Mouse (Mus musculus): ENCODE measurements around the gene Gm21891. TPM values are rescaled to one million over a fixed set of nuclear protein-coding genes. Genes with fewer than 3 reads are reported as not detected.
"Not testable (repeated sequence)": the region's sequence is repeated elsewhere in the genome, so short reads cannot be mapped to it uniquely, and the experiment has no call there.

Gm21891 gene
- total RNA-seq (2021) = not detected
- long read RNA-seq, experiment 1 = 0 reads
- long read RNA-seq, experiment 2 = 0 reads

GRCm38 (mm10) chrY:13133392-13133791 lies at the start of gene Gm21891:
Gene Gm21891 (minus strand): TSS chrY:13133492.
- DNase-seq (ENCODE audit: low spot score in 2 of 2) = not testable (repeated sequence)

DNA sequence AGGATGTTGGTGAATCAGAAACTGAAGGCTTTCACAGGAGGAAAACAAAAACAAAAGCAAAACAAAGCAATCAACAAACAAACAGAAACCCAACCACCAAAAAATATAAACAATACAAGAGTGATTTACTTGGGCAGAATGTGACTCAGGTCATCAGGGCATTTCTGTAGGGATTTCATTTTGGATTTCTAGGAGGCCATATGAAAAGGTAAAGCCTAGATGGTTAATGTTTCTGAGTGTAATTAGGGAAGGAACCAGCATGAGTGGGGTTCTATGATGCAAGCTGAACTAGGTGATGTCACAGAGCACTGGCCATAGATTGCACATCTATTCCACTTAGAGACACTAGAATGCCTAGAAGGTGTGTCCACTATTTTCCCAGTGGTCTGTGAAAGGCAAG lies 28.4 kb upstream of the Gm21891 start, which contains the start of gene Gm21425:
Gene Gm21425 (plus strand): TSS at position 301 of the 400 bp plus-strand sequence.
- DNase-seq (ENCODE audit: low spot score in 2 of 2) = not testable (repeated sequence)

Other genes with a start within 250 kb of the Gm21891 start
- not detected for gene Gm20807, start 90.6 kb downstream of the Gm21891 start, total RNA-seq (2021)
- not detected for gene Gm21425, start 28.5 kb upstream of the Gm21891 start, total RNA-seq (2021)
- gene Gm21828, start 90.4 kb upstream of the Gm21891 start, total RNA-seq (2021) = not detected
- gene Gm21440, start 118.9 kb upstream of the Gm21891 start, total RNA-seq (2021) = not detected
- not detected for gene Gm21454, start 119.0 kb upstream of the Gm21891 start, total RNA-seq (2021)
- not detected for gene Gm21725, start 215.6 kb upstream of the Gm21891 start, total RNA-seq (2021)